Mouse (Mus musculus): ENCODE measurements at regions not wholly inside any gene's neighbourhood (a gene's known extent, or its start where the extent isn't known, plus 50 kb on each side); places are given as distances from the start of the nearest gene placed in this dataset.

DNA sequence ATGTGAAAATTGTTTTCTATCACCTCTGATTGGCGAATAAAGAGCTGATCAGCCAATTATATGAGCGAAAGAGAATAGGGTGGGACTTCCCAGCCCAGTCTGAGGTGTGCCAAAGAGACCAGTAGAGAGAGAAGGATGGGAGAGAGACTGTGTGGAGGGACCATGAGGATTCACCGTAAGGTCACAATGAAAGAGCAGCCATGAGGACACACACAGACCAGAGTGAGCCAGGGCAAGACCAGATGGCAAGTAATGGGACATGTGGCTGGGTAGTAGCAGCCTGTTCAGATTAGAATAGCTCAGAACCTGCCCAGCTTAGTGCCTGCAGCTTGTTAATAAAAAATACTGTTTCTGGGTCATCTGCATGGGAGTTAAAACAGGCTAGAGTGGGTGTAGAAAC, 487.9 kb downstream of the Plekhb2 start:
- no peaks in the 10 kb centered on the region for H3K27me3 ChIP-seq (ENCODE audit: control insufficient read depth in 1 of 2, insufficient read depth in 2 of 2, low read length in 2 of 2)
- H3K4me1 ChIP-seq (ENCODE audit: control insufficient read depth in 1 of 2, insufficient read depth in 2 of 2, low read length in 2 of 2), result no peaks in the 10 kb centered on the region
- no peaks in the 10 kb centered on the region for H3K79me2 ChIP-seq (ENCODE audit: control insufficient read depth, insufficient read depth, low read length, poor library complexity)
- H3K9me3 ChIP-seq (replicated peaks; ENCODE audit: insufficient read depth, low read length), result no peaks in the 10 kb centered on the region
- TF ChIP-seq NRF1 (IDR thresholded peaks at IDR 0.05; ENCODE audit: insufficient read depth, low read depth, low read length, poor library complexity, severe bottlenecking), result no peak
- TF ChIP-seq ELF1 (IDR thresholded peaks at IDR 0.05; ENCODE audit: low read depth, low read length), result no peak
- TF ChIP-seq POLR2AphosphoS5 (IDR thresholded peaks at IDR 0.05; ENCODE audit: borderline replicate concordance, low read depth, low read length), result no peak
- TF ChIP-seq TAL1 (IDR thresholded peaks at IDR 0.05; ENCODE audit: low read length), result no peak
- TF ChIP-seq POLR2AphosphoS2 (IDR thresholded peaks at IDR 0.05; ENCODE audit: low read length), result no peak
- no peak for TF ChIP-seq RCOR1 (IDR thresholded peaks at IDR 0.05; ENCODE audit: low read depth, low read length)
- TF ChIP-seq GABPA (IDR thresholded peaks at IDR 0.05; ENCODE audit: low read depth, low read length), result no peak
- TF ChIP-seq MEF2A (IDR thresholded peaks at IDR 0.05; ENCODE audit: extremely low read depth, insufficient replicate concordance, low read depth, low read length, poor library complexity, severe bottlenecking), result no peak
- no peak for TF ChIP-seq TCF12 (IDR thresholded peaks at IDR 0.05; ENCODE audit: low read depth, low read length)
- TF ChIP-seq SMC3 (IDR thresholded peaks at IDR 0.05; ENCODE audit: low read depth, low read length), result no peak
- TF ChIP-seq HCFC1 (IDR thresholded peaks at IDR 0.05; ENCODE audit: low read depth, low read length), result no peak
- TF ChIP-seq JUND (IDR thresholded peaks at IDR 0.05; ENCODE audit: low read depth, low read length), result no peak
- no peak for TF ChIP-seq CTCF (IDR thresholded peaks at IDR 0.05 in 2 of 3, conservative IDR thresholded peaks at IDR 0.05 in 1 of 3; ENCODE audit: control insufficient read depth in 1 of 3, insufficient read depth in 1 of 3, low read depth in 2 of 3, low read length in 3 of 3, poor library complexity in 1 of 3, severe bottlenecking in 1 of 3)
- TF ChIP-seq NELFE (IDR thresholded peaks at IDR 0.05; ENCODE audit: low read depth, low read length), result no peak
- no peak for TF ChIP-seq RAD21 (IDR thresholded peaks at IDR 0.05; ENCODE audit: low read depth, low read length)
- TF ChIP-seq ZC3H11A (IDR thresholded peaks at IDR 0.05; ENCODE audit: low read depth, low read length), result no peak
- no peak for TF ChIP-seq TBP (IDR thresholded peaks at IDR 0.05; ENCODE audit: low read depth, low read length)
- TF ChIP-seq MAFK (IDR thresholded peaks at IDR 0.05; ENCODE audit: borderline replicate concordance, low read depth, low read length), result no peak
- TF ChIP-seq EP300 (IDR thresholded peaks at IDR 0.05; ENCODE audit: low read depth in 1 of 2, low read length in 2 of 2), result no peak
- TF ChIP-seq UBTF (IDR thresholded peaks at IDR 0.05; ENCODE audit: borderline replicate concordance, insufficient read depth, low read depth, low read length), result no peak
- H3K4me3 ChIP-seq (ENCODE audit: control insufficient read depth in 1 of 2, insufficient read depth in 1 of 2, low read depth in 2 of 2, low read length in 2 of 2), result no peak overlapping the region
- no peak for DNase-seq (ENCODE audit: low read depth, low spot score)
- H3K36me3 ChIP-seq (ENCODE audit: control insufficient read depth in 1 of 2, insufficient read depth in 2 of 2, low read length in 2 of 2), result no peaks in the 10 kb centered on the region
- H3K27ac ChIP-seq (ENCODE audit: control insufficient read depth, low read depth, low read length), result no peak overlapping the region
- no peak overlapping the region for H3K9ac ChIP-seq (ENCODE audit: control insufficient read depth, low read depth, low read length, poor library complexity, severe bottlenecking)

DNA sequence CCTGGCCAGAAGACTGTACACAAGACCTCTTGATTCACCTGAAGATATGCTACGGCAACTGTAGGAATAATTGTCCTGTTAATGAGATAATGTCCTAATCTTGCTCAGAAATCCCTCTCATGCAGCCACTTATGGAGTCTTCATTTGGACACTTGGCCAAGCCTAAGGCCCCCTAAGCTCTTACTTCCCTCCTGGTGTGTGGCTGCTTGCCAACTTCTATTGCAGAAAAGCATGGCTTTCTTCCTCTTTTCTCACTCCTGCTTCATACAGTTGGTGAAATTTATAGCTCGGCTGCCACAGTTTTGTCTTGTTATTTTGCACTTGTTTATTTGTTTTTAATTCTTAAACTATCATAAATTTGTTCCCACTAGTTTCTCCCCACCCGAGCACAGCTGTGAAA, 488.4 kb downstream of the Plekhb2 start:
- TF ChIP-seq BHLHE40 (IDR thresholded peaks at IDR 0.05; ENCODE audit: borderline replicate concordance, low read depth, low read length), result no peak
- TF ChIP-seq TCF12 (IDR thresholded peaks at IDR 0.05; ENCODE audit: low read depth, low read length), result no peak
- peak in 1 of 2 experiments; percentile 26; a peak in 1 of 4 replicates for TF ChIP-seq EP300 (IDR thresholded peaks at IDR 0.05; ENCODE audit: low read depth in 1 of 2, low read length in 2 of 2)
- Histone ChIP-seq H3K4me3 (ENCODE audit: control insufficient read depth in 1 of 2, insufficient read depth in 1 of 2, low read depth in 2 of 2, low read length in 2 of 2) (no peak overlapping the region), H3K27me3 (ENCODE audit: control insufficient read depth in 1 of 2, insufficient read depth in 2 of 2, low read length in 2 of 2) (no peaks in the 10 kb centered on the region), H3K79me2 (ENCODE audit: control insufficient read depth, insufficient read depth, low read length, poor library complexity) (no peaks in the 10 kb centered on the region), H3K9ac (ENCODE audit: control insufficient read depth, low read depth, low read length, poor library complexity, severe bottlenecking) (no peak overlapping the region), H3K9me3 (replicated peaks; ENCODE audit: insufficient read depth, low read length) (no peaks in the 10 kb centered on the region), H3K4me1 (ENCODE audit: control insufficient read depth in 1 of 2, insufficient read depth in 2 of 2, low read length in 2 of 2) (no peaks in the 10 kb centered on the region), H3K36me3 (ENCODE audit: control insufficient read depth in 1 of 2, insufficient read depth in 2 of 2, low read length in 2 of 2) (no peaks in the 10 kb centered on the region), H3K27ac (ENCODE audit: control insufficient read depth, low read depth, low read length) (no peak overlapping the region)
- peak; percentile 73 for DNase-seq (ENCODE audit: low read depth, low spot score)
